Mouse (Mus musculus) activated CD4-positive, CD25-positive, alpha-beta regulatory T cell, adult 4 months (primary cell): ENCODE results near the gene Cbr1. TPM values are rescaled to one million over a fixed set of nuclear protein-coding genes. Genes with fewer than 3 reads are reported as not detected.
A peak's percentile ranks its signal among the peaks of the same experiment; 100 is the strongest.
"Not testable (repeated sequence)": the region's sequence is repeated elsewhere in the genome, so short reads cannot be mapped to it uniquely, and the experiment has no call there.

Experiments
- ATAC-seq: one replicate; pipeline ENCODE4 v1.8.0; 2017
- polyA plus RNA-seq, 2 experiments: library from polyadenylated mRNA; unstranded; fragments of 100-300 nt; shearing (Covaris generic); gene quantifications; one replicate each; pipeline ENCODE4 v1.2.1; 2017

Cbr1 gene
- polyA plus RNA-seq, 2 experiments from 2014 or later: 36.4 to 44.7 TPM

DNA sequence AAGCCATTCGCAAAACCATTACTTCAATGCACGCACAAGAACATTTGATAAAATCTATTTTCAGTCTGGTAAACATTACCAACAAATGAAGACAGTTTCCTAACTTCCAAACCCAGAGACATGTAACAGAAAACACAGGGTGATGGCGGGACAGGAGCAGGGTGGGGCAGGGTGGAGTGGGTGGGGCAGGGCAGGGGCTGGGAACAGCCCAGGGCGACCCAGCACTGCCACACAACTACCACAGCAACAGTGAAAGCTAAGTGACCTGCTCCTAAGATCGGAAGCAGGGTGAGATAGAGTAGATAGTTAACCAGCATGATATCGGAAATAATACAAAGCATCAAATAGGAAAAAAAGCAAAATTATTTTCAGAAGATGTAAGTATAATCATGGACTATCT is 6.2 kb upstream of the Cbr1 start:
- no peak for ATAC-seq

GRCm38 (mm10) chr16:93603439-93604212 is 2.0 kb upstream of the Cbr1 start, which contains the start of gene Setd4:
TSS of gene Setd4 (minus strand) at chr16:93604063.
- ATAC-seq: peak; percentile 71

DNA sequence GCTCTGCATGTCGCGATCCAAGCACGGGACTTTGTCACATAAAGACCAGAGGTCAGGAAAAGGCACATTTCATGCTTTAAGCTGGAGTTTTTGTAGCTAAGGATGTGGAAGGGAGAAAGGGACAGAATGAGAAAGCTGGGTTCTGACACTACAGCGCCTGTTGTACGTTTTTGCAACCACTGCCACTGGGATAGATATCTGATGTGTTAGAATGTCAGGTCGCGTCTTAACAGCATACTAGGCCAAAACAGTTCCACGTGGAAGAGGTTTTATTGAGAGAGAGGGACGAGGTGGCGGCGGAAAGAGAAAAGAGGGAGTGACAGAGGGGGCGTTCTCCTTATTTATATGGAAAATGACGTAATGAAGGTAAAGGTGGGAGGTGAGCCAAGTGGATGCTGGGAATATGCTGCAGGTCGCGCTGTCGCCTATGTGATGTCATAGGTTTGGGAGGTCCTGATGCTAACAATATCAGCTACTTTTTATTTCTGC is 1.1 kb upstream of the Cbr1 start:
- ATAC-seq: no peak

- no peak for ATAC-seq
These were observed 493 bp downstream of the Cbr1 start for GRCm38 (mm10) chr16:93606146-93606545.

- peak; percentile 60 for ATAC-seq
These were observed 2.0 kb downstream of the Cbr1 start for GRCm38 (mm10) chr16:93607669-93608101.

- ATAC-seq: no peak
These were observed 3.1 kb downstream of the Cbr1 start for GRCm38 (mm10) chr16:93608731-93609130.

GRCm38 (mm10) chr16:93609796-93610195 is 4.1 kb downstream of the Cbr1 start:
- ATAC-seq: no peak

- ATAC-seq: no peak
These were observed 5.3 kb downstream of the Cbr1 start for GRCm38 (mm10) chr16:93610961-93611360.

- peak; percentile 95 for ATAC-seq
These were observed 9.6 kb downstream of the Cbr1 start for GRCm38 (mm10) chr16:93615118-93615870.

GRCm38 (mm10) chr16:93623759-93624158 is 18.1 kb downstream of the Cbr1 start:
- ATAC-seq: not testable (repeated sequence)

DNA sequence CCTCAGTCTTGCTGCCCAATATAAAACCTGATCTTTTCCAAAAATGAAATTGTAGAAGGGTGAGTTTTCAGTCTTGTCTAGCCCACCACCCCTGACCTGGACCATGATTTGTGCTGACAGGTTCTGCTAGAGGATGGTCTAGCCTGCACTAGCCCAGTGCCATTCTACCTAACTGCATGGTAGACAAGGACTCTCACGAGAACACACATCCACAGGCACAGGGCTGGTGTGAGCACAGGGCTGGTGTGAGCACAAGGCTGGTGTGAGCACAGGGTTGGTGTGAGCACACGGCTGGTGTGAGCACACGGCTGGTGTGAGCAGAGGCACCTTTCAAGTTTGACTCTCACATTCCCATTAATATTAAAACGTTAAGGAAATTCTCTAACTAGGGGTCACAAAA is 19.0 kb downstream of the Cbr1 start:
- ATAC-seq: no peak

DNA sequence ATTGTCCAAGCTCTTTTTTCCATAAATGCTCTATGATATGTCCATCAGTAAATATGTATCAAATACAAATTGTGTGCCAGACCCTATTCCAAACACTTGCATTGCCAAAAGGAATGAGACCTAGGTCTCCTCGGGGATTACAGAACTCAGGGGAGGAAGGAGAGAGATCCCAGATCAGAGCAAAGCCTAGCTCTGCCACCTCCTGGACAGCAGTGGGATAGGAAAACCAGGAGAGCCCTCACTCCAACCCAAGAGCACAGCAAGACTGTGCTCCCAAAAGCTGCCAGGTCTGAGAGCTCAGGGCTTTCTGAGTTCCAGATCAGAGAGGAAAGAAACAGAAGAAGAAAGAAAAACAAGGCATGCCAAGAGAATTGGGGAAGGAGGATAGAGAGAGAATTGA is 21.1 kb downstream of the Cbr1 start:
- ATAC-seq: no peak

DNA sequence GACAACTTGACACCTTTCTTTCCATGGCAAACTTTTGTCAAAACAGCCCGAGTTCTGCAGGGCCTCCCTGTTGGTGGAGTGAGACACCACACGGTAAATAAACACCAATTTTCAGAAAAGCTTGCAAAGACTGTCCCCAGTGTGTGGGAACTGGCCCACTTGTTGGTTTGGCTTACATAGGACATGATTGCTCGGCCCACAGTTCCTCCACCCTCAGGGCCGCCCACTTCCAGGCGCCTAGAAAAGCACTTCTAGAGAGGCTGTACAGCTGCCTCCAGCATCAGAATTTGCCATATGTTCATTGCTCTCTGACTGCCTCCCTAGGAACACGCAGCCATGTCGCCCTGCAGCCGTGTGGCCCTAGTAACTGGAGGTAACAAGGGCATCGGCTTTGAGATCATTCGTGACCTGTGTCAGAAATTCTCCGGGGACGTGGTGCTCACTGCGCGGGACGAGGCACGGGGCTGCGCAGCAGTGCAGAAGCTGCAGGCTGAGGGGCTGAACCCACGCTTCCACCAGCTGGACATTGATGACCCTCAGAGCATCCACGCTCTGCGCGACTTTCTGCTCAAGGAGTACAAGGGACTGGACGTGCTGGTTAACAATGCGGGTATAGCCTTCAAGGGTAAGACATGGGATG is 22.2 kb downstream of the Cbr1 start, which contains the start of gene Gm5678:
Gene Gm5678, plus strand, starts transcription at position 337 of the 640 bp plus-strand sequence.
- ATAC-seq: no peak

- no peak for ATAC-seq
These were observed 38.4 kb downstream of the Cbr1 start for GRCm38 (mm10) chr16:93644006-93644405.

GRCm38 (mm10) chr16:93648441-93649183 is 43.0 kb downstream of the Cbr1 start:
- ATAC-seq: no peak

Other genes starting within 250 kb of the Cbr1 start
- 10 to 100 TPM; 28.0 to 42.8 TPM for gene Setd4, start 1.8 kb upstream of the Cbr1 start, polyA plus RNA-seq
- gene Gm5678, start 22.2 kb downstream of the Cbr1 start, polyA plus RNA-seq: under 1 TPM in 1 of 2 experiments, not detected in 1; 0.78 TPM
- gene Cbr3, start 77.4 kb downstream of the Cbr1 start, polyA plus RNA-seq: not detected
- gene Dop1b, start 106.1 kb downstream of the Cbr1 start, polyA plus RNA-seq: 10 to 100 TPM; 24.5 to 25.5 TPM
- 10 to 100 TPM; 71.8 to 98.2 TPM for gene Morc3, start 226.3 kb downstream of the Cbr1 start, polyA plus RNA-seq